Mouse (Mus musculus): ENCODE results near the gene Sapcd1. TPM values are rescaled to one million over a fixed set of nuclear protein-coding genes. Genes with fewer than 3 reads are reported as not detected.

Sapcd1 gene
- polyA plus RNA-seq, 1 experiment: 0.14 TPM

DNA sequence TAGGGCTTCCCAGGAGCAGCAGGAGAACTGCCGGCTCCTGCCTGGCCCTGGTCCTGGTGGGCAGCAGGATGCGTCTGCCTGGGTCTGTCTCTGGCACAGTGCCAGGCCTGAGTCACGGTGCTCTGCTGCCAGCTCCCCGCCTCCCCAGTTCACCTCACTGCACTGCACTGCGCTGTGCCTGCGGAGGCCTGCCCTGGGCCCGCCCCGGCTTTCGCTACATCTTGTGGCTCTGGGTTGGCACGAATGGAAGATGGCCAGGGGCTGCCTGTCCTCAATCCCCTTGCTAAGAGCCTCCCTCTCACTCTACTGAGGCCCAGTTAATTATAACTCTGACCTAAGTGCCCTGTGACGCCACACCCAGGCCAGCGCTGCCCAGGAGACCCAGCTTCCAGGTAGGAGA lies 11.4 kb downstream of the Sapcd1 start, which contains the start of gene Vwa7:
TSS of gene Vwa7 (plus strand) at position 204 of the 400 bp plus-strand sequence.
- no peak within 1 kb of the TSS for H3K4me2 ChIP-seq (ENCODE audit: low read depth)
- H3K27me3 ChIP-seq (ENCODE audit: control insufficient read depth, insufficient read depth, insufficient read length): no peaks in the 10 kb centered on the region
- no peak within 1 kb of the TSS for H3ac ChIP-seq (ENCODE audit: control insufficient read depth, insufficient read length)
- TF ChIP-seq POLR2AphosphoS2 (IDR thresholded peaks at IDR 0.05; ENCODE audit: insufficient read length, low read depth): peak; percentile 30
- TF ChIP-seq MAX (IDR thresholded peaks at IDR 0.05; ENCODE audit: low read depth): no peak
- peak; percentile 27 for TF ChIP-seq POLR2A (IDR thresholded peaks at IDR 0.05; ENCODE audit: insufficient read length, low read depth)
- no peaks in the 10 kb centered on the region for H3K79me2 ChIP-seq (ENCODE audit: control insufficient read depth, insufficient read depth)
- H3K36me3 ChIP-seq (ENCODE audit: control insufficient read depth, insufficient read depth): peaks cover 9% of the 10 kb centered on the region
- no peak within 1 kb of the TSS for H3K4me3 ChIP-seq

GRCm38 (mm10) chr17:35015296-35015695 lies 12.5 kb downstream of the Sapcd1 start:
- Histone ChIP-seq H3K4me2 (ENCODE audit: low read depth) (no peak overlapping the region), H3K4me3 (no peak overlapping the region), H3K79me2 (ENCODE audit: control insufficient read depth, insufficient read depth) (no peaks in the 10 kb centered on the region), H3K36me3 (ENCODE audit: control insufficient read depth, insufficient read depth) (peaks cover 16% of the 10 kb centered on the region), H3ac (ENCODE audit: control insufficient read depth, insufficient read length) (no peak overlapping the region), H3K27me3 (ENCODE audit: control insufficient read depth, insufficient read depth, insufficient read length) (no peaks in the 10 kb centered on the region)
- TF ChIP-seq USF1 (IDR thresholded peaks at IDR 0.05; ENCODE audit: low read depth) (no peak), TCF12 (IDR thresholded peaks at IDR 0.05; ENCODE audit: insufficient read depth, poor library complexity, severe bottlenecking) (no peak), MYOG (IDR thresholded peaks at IDR 0.05; ENCODE audit: control insufficient read depth in 1 of 3, insufficient read depth in 1 of 3, insufficient read length in 2 of 3, low read depth in 2 of 3) (no peak), MAX (IDR thresholded peaks at IDR 0.05; ENCODE audit: low read depth) (no peak), MYOD1 (IDR thresholded peaks at IDR 0.05; ENCODE audit: control insufficient read depth in 1 of 3, insufficient read length in 2 of 3, low read depth in 2 of 3) (no peak), SRF (IDR thresholded peaks at IDR 0.05; ENCODE audit: control insufficient read depth, insufficient read length, low read depth) (no peak), E2F4 (IDR thresholded peaks at IDR 0.05; ENCODE audit: insufficient read depth) (no peak), POLR2AphosphoS2 (IDR thresholded peaks at IDR 0.05; ENCODE audit: insufficient read length, low read depth) (no peak), REST (IDR thresholded peaks at IDR 0.05; ENCODE audit: insufficient read depth, insufficient read length) (no peak), CEBPB (IDR thresholded peaks at IDR 0.05; ENCODE audit: insufficient read depth, poor library complexity, severe bottlenecking) (no peak), POLR2A (IDR thresholded peaks at IDR 0.05; ENCODE audit: insufficient read length, low read depth) (no peak), TCF3 (IDR thresholded peaks at IDR 0.05; ENCODE audit: insufficient read length, low read depth) (no peak)

DNA sequence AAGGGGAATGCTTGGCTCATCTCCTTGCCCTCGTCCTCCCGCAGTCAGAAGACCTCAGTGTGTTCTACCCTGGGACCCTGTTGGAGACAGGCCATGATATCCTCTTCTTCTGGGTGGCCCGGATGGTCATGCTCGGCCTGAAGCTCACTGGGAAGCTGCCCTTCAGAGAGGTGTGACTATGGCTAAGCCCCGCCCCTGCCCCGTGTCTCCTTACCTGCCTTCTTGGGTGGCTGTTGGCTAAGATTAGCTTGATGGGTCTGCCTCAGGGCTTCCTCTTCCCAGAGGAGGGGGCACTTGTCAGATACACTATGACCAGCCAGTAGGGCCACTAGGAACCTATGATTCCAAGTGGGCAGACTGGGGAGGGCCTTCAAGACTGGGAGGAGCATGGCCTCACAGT lies 14.6 kb downstream of the Sapcd1 start:
- no peak overlapping the region for H3K4me2 ChIP-seq (ENCODE audit: low read depth)

DNA sequence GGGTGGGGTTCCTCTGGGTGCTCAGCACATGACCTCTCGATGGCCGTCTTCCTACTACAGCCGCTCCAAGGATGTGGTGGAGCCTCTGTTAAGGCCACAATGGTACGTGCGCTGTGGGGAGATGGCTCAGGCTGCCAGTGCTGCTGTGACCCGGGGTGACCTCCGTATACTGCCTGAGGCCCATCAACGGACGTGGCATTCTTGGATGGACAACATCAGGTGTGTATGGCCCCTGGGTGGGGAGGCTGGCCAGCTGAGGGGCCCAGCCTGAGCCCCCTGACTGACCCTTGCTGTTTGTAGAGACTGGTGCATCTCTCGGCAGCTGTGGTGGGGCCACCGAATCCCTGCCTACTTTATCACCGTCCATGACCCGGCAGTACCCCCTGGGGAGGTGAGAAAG lies 15.4 kb downstream of the Sapcd1 start:
- TF ChIP-seq SRF (IDR thresholded peaks at IDR 0.05; ENCODE audit: control insufficient read depth, insufficient read length, low read depth) (no peak), POLR2A (IDR thresholded peaks at IDR 0.05; ENCODE audit: insufficient read length, low read depth) (peak; percentile 19)
- H3ac ChIP-seq (ENCODE audit: control insufficient read depth, insufficient read length): no peak overlapping the region
- no peak overlapping the region for H3K4me3 ChIP-seq
- H3K27me3 ChIP-seq (ENCODE audit: control insufficient read depth, insufficient read depth, insufficient read length): no peaks in the 10 kb centered on the region
- H3K36me3 ChIP-seq (ENCODE audit: control insufficient read depth, insufficient read depth): peaks cover 29% of the 10 kb centered on the region
- H3K4me2 ChIP-seq (ENCODE audit: low read depth): no peak overlapping the region
- peaks cover 4% of the 10 kb centered on the region for H3K79me2 ChIP-seq (ENCODE audit: control insufficient read depth, insufficient read depth)

More for the DNA sequence above, 14.6 kb downstream of the Sapcd1 start:
- Histone ChIP-seq H3K27me3 (ENCODE audit: control insufficient read depth, insufficient read depth, insufficient read length) (no peaks in the 10 kb centered on the region), H3K36me3 (ENCODE audit: control insufficient read depth, insufficient read depth) (peaks cover 23% of the 10 kb centered on the region), H3K79me2 (ENCODE audit: control insufficient read depth, insufficient read depth) (no peaks in the 10 kb centered on the region), H3K4me3 (no peak overlapping the region), H3ac (ENCODE audit: control insufficient read depth, insufficient read length) (no peak overlapping the region)
- TF ChIP-seq MYOG (IDR thresholded peaks at IDR 0.05; ENCODE audit: control insufficient read depth in 1 of 3, insufficient read depth in 1 of 3, insufficient read length in 2 of 3, low read depth in 2 of 3) (no peak), MYOD1 (IDR thresholded peaks at IDR 0.05; ENCODE audit: control insufficient read depth in 1 of 3, insufficient read length in 2 of 3, low read depth in 2 of 3) (no peak), E2F4 (IDR thresholded peaks at IDR 0.05; ENCODE audit: insufficient read depth) (no peak), MAX (IDR thresholded peaks at IDR 0.05; ENCODE audit: low read depth) (no peak), USF1 (IDR thresholded peaks at IDR 0.05; ENCODE audit: low read depth) (no peak)

- TF ChIP-seq TCF3 (IDR thresholded peaks at IDR 0.05; ENCODE audit: insufficient read length, low read depth): no peak
- TF ChIP-seq CEBPB (IDR thresholded peaks at IDR 0.05; ENCODE audit: insufficient read depth, poor library complexity, severe bottlenecking): no peak
- peak; percentile 28 for TF ChIP-seq POLR2A (IDR thresholded peaks at IDR 0.05; ENCODE audit: insufficient read length, low read depth)
- TF ChIP-seq SRF (IDR thresholded peaks at IDR 0.05; ENCODE audit: control insufficient read depth, insufficient read length, low read depth): no peak
- H3ac ChIP-seq (ENCODE audit: control insufficient read depth, insufficient read length): no peak overlapping the region
- peaks cover 39% of the 10 kb centered on the region for H3K36me3 ChIP-seq (ENCODE audit: control insufficient read depth, insufficient read depth)
- no peak overlapping the region for H3K4me2 ChIP-seq (ENCODE audit: low read depth)
- H3K27me3 ChIP-seq (ENCODE audit: control insufficient read depth, insufficient read depth, insufficient read length): no peaks in the 10 kb centered on the region
- H3K79me2 ChIP-seq (ENCODE audit: control insufficient read depth, insufficient read depth): peaks cover 4% of the 10 kb centered on the region
- H3K4me3 ChIP-seq: no peak overlapping the region
Observed at GRCm38 (mm10) chr17:35011440-35011839, 16.4 kb downstream of the Sapcd1 start.

DNA sequence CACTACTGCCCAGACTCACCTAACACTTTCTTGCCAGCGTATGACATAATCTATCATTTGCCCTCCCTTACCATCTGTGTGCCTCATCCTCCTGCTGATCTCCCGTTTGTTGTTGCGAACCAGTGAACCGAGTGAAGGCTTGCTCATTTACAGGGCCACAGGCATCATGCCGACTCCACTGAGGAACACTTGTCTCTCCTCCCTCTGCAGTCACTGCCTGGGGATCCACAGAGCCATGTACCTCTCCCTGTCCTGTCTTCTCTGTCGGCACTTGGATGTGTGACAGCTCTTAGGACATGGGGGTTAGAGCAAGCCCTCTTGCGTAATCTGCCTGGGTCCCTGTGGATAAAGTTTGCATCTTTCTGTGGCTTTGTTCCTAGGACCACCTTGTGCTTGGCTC lies 18.2 kb downstream of the Sapcd1 start:
- Histone ChIP-seq H3K4me2 (ENCODE audit: low read depth) (no peak overlapping the region), H3ac (ENCODE audit: control insufficient read depth, insufficient read length) (no peak overlapping the region), H3K27me3 (ENCODE audit: control insufficient read depth, insufficient read depth, insufficient read length) (no peaks in the 10 kb centered on the region), H3K79me2 (ENCODE audit: control insufficient read depth, insufficient read depth) (peaks cover 15% of the 10 kb centered on the region), H3K36me3 (ENCODE audit: control insufficient read depth, insufficient read depth) (peaks cover 55% of the 10 kb centered on the region), H3K4me3 (no peak overlapping the region)
- TF ChIP-seq TCF3 (IDR thresholded peaks at IDR 0.05; ENCODE audit: insufficient read length, low read depth): no peak
- TF ChIP-seq CEBPB (IDR thresholded peaks at IDR 0.05; ENCODE audit: insufficient read depth, poor library complexity, severe bottlenecking): no peak
- TF ChIP-seq TCF12 (IDR thresholded peaks at IDR 0.05; ENCODE audit: insufficient read depth, poor library complexity, severe bottlenecking): no peak
- TF ChIP-seq POLR2A (IDR thresholded peaks at IDR 0.05; ENCODE audit: insufficient read length, low read depth): no peak
- no peak for TF ChIP-seq MYOD1 (IDR thresholded peaks at IDR 0.05; ENCODE audit: control insufficient read depth in 1 of 3, insufficient read length in 2 of 3, low read depth in 2 of 3)
- TF ChIP-seq REST (IDR thresholded peaks at IDR 0.05; ENCODE audit: insufficient read depth, insufficient read length): no peak
- no peak for TF ChIP-seq MAX (IDR thresholded peaks at IDR 0.05; ENCODE audit: low read depth)
- TF ChIP-seq E2F4 (IDR thresholded peaks at IDR 0.05; ENCODE audit: insufficient read depth): no peak
- TF ChIP-seq SRF (IDR thresholded peaks at IDR 0.05; ENCODE audit: control insufficient read depth, insufficient read length, low read depth): no peak

All from myocyte (in vitro differentiated cells).